Mouse (Mus musculus) midbrain, embryonic 16.5 days (tissue): ENCODE data around the gene Ablim1. TPM values are rescaled to one million over a fixed set of nuclear protein-coding genes. Genes with fewer than 3 reads are reported as not detected.

Experiments
- ATAC-seq: fragments of 200-750 bp; cut with Nextera tagmentation; 2 replicates; pipeline ENCODE4 v1.8.0; 2017; ENCODE audit warnings: moderate TSS enrichment
- H3K27ac ChIP-seq: fragments of 300-500 bp; sonication (generic); 2 replicates; pipeline ENCODE4 v1.5.1; 2014; ENCODE audit warnings: mild to moderate bottlenecking, low read length, mixed read lengths
- H3K27me3 ChIP-seq: fragments of 300-500 bp; sonication (generic); 2 replicates; pipeline ENCODE4 v1.6.1; 2014; ENCODE audit warnings: low read depth, low read length, mixed read lengths; ENCODE audit not compliant: control insufficient read depth, insufficient read depth
- H3K36me3 ChIP-seq: fragments of 300-500 bp; sonication (generic); 2 replicates; pipeline ENCODE4 v1.6.1; 2014; ENCODE audit warnings: mild to moderate bottlenecking, low read length, moderate library complexity, mixed read lengths; ENCODE audit not compliant: control insufficient read depth, insufficient read depth
- H3K4me1 ChIP-seq: fragments of 300-500 bp; sonication (generic); 2 replicates; pipeline ENCODE4 v1.6.1; 2014; ENCODE audit warnings: mild to moderate bottlenecking, low read length, mixed read lengths; ENCODE audit not compliant: control insufficient read depth, insufficient read depth
- H3K4me2 ChIP-seq: fragments of 300-500 bp; sonication (generic); 2 replicates; pipeline ENCODE4 v1.6.1; 2014; ENCODE audit warnings: mild to moderate bottlenecking, low read length, mixed read lengths
- H3K4me3 ChIP-seq: fragments of 300-500 bp; sonication (generic); 2 replicates; pipeline ENCODE4 v1.5.1; 2014; ENCODE audit warnings: low read depth, mild to moderate bottlenecking, low read length, moderate library complexity, mixed read lengths
- H3K9ac ChIP-seq: fragments of 300-500 bp; sonication (generic); 2 replicates; pipeline ENCODE4 v1.6.1; 2014; ENCODE audit warnings: low read depth, low read length, mixed read lengths
- H3K9me3 ChIP-seq: fragments of 300-500 bp; sonication (generic); replicated peaks from 2 replicates; pipeline ENCODE4 v1.6.1; 2014; ENCODE audit warnings: mild to moderate bottlenecking, low read length, mixed read lengths; ENCODE audit not compliant: control insufficient read depth, poor library complexity, severe bottlenecking
- WGBS: fragments of 180-500 bp; shearing (Covaris S2); extraction: QIAGEN DNeasy Blood & Tissue Kit; methylation state at CpG from one replicate; pipeline ENCODE4 v1.1.7; 2014; 5-methylcytosine and 5-hydroxymethylcytosine counted together
- polyA plus RNA-seq: library from polyadenylated mRNA; unstranded; fragments of >200 nt; fragmentation: Nextera tagmentation; extraction: Ambion mirVana; gene quantifications from 2 replicates; pipeline ENCODE4 v1.2.1, GENCODE M21; 2015

Gene Ablim1
- polyA plus RNA-seq, 1 experiment from 2014 or later, result 66.2 TPM

DNA sequence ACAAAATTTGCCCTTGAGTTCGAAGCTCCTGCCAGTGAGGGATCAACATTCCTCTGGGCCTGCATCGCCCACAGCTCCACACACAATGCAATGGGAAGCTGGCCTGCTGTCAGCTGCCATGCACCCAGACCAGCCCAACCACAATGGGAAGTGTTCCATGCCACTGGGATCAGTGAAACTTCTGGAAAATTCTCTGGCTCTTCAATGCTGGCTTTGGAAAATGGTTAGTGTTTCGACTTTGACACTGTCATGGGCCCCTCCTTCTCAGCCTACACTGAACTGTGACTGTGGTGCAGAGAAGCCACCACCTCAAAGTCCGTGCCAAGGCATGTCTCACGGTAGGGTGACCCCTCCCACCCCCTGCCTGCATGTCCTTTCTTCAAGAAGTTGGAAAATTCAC lies 125.3 kb downstream of the Ablim1 start:
- no peak overlapping the region for H3K27ac ChIP-seq

DNA sequence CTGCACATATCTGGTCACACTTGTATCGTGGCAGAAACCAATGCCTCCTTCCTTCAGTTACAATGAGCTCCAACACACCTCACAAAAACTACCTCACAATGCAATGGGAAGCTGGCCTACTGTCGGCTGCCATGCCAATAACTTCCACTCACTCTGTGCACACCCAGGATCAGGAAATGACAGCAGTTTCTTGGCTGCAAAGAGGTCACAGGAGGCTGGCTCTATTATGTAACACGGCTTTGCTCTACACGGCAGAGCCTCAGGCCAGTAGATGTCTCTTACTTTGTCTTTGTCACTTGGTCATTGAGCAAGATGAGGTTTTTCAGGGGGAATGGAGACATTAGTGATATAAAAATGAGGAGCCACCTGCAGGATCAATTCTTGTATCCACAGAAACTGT lies 126.2 kb downstream of the Ablim1 start:
- no peak for ATAC-seq
- H3K9me3 ChIP-seq, result no peaks in the 10 kb centered on the region
- H3K4me3 ChIP-seq, result no peak overlapping the region
- no peaks in the 10 kb centered on the region for H3K36me3 ChIP-seq
- H3K27me3 ChIP-seq, result no peaks in the 10 kb centered on the region
- no peak overlapping the region for H3K4me2 ChIP-seq
- no peak overlapping the region for H3K9ac ChIP-seq
- H3K4me1 ChIP-seq, result no peaks in the 10 kb centered on the region
- no peak overlapping the region for H3K27ac ChIP-seq
- WGBS, result 82% methylated on average over 4 of the region's 4 CpGs

More for the DNA sequence above, 125.3 kb downstream of the Ablim1 start:
- H3K27me3 ChIP-seq, result no peaks in the 10 kb centered on the region
- H3K36me3 ChIP-seq, result no peaks in the 10 kb centered on the region
- H3K9me3 ChIP-seq, result no peaks in the 10 kb centered on the region
- H3K4me3 ChIP-seq, result no peak overlapping the region
- 0 out of 2 replicates have a peak, but pooled peaks cover 3% of the 10 kb centered on the region for H3K4me1 ChIP-seq
- H3K9ac ChIP-seq, result no peak overlapping the region
- WGBS, result 74% methylated on average over 5 of the region's 5 CpGs
- ATAC-seq, result no peak
- no peak overlapping the region for H3K4me2 ChIP-seq

- no peaks in the 10 kb centered on the region for H3K36me3 ChIP-seq
- H3K9ac ChIP-seq, result no peak overlapping the region
- H3K27me3 ChIP-seq, result no peaks in the 10 kb centered on the region
- H3K27ac ChIP-seq, result no peak overlapping the region
- no peak for ATAC-seq
- H3K4me3 ChIP-seq, result no peak overlapping the region
- WGBS, result 86% methylated on average over 3 of the region's 3 CpGs
- no peak overlapping the region for H3K4me2 ChIP-seq
- H3K9me3 ChIP-seq, result no peaks in the 10 kb centered on the region
- H3K4me1 ChIP-seq, result no peaks in the 10 kb centered on the region
Measured at GRCm38 (mm10) chr19:57185021-57185420, 129.7 kb downstream of the Ablim1 start.

- H3K4me1 ChIP-seq, result no peaks in the 10 kb centered on the region
- no peak overlapping the region for H3K27ac ChIP-seq
- no peaks in the 10 kb centered on the region for H3K9me3 ChIP-seq
- no peak for ATAC-seq
- H3K27me3 ChIP-seq, result no peaks in the 10 kb centered on the region
- no peak overlapping the region for H3K4me3 ChIP-seq
- no peak overlapping the region for H3K4me2 ChIP-seq
- no peaks in the 10 kb centered on the region for H3K36me3 ChIP-seq
- 94% methylated on average over 13 of the region's 13 CpGs for WGBS
- no peak overlapping the region for H3K9ac ChIP-seq
Measured at GRCm38 (mm10) chr19:57182938-57183720, 131.6 kb downstream of the Ablim1 start.

GRCm38 (mm10) chr19:57181852-57182528 lies 132.7 kb downstream of the Ablim1 start:
- ATAC-seq, result no peak
- no peak overlapping the region for H3K27ac ChIP-seq
- WGBS, result 90% methylated on average over 10 of the region's 10 CpGs
- no peaks in the 10 kb centered on the region for H3K27me3 ChIP-seq
- H3K4me2 ChIP-seq, result no peak overlapping the region
- no peaks in the 10 kb centered on the region for H3K36me3 ChIP-seq
- H3K4me3 ChIP-seq, result no peak overlapping the region
- no peak overlapping the region for H3K9ac ChIP-seq
- H3K4me1 ChIP-seq, result no peaks in the 10 kb centered on the region
- H3K9me3 ChIP-seq, result no peaks in the 10 kb centered on the region

- no peak overlapping the region for H3K4me3 ChIP-seq
- no peak overlapping the region for H3K27ac ChIP-seq
- no peaks in the 10 kb centered on the region for H3K9me3 ChIP-seq
- H3K27me3 ChIP-seq, result no peaks in the 10 kb centered on the region
- H3K4me2 ChIP-seq, result no peak overlapping the region
- no peak overlapping the region for H3K9ac ChIP-seq
- H3K4me1 ChIP-seq, result no peaks in the 10 kb centered on the region
- ATAC-seq, result no peak
- 92% methylated on average over 6 of the region's 6 CpGs for WGBS
- H3K36me3 ChIP-seq, result no peaks in the 10 kb centered on the region
Measured at GRCm38 (mm10) chr19:57181317-57181716, 133.4 kb downstream of the Ablim1 start.

GRCm38 (mm10) chr19:57180908-57181307 lies 133.8 kb downstream of the Ablim1 start:
- no peaks in the 10 kb centered on the region for H3K4me1 ChIP-seq
- no peak overlapping the region for H3K9ac ChIP-seq

DNA sequence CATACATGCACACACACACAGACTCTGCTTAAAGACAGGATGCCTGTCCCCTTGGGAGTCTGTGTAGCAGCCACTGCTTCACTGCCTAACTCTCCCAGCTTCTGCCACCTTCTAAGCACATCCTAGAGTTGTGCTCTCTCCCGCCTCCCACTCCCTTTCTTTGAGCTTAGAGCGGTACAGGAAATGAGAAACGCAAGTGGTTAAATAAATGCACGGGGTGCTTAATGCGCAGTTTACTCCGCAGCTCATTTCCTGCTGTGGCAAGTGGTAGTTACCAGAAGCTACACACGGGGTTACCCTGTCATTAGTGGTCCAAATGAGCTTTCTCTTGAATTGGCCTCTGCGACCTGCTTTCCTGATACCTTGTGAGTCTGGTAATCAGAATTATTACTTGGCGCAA lies 134.4 kb downstream of the Ablim1 start:
- no peaks in the 10 kb centered on the region for H3K27me3 ChIP-seq

More at GRCm38 (mm10) chr19:57180908-57181307, 133.8 kb downstream of the Ablim1 start:
- Histone ChIP-seq H3K36me3 (no peaks in the 10 kb centered on the region), H3K9me3 (no peaks in the 10 kb centered on the region), H3K4me3 (no peak overlapping the region), H3K27ac (no peak overlapping the region), H3K4me2 (no peak overlapping the region), H3K27me3 (no peaks in the 10 kb centered on the region)
- ATAC-seq, result no peak
- 86% methylated on average over 3 of the region's 3 CpGs for WGBS

GRCm38 (mm10) chr19:57179269-57179668 lies 135.4 kb downstream of the Ablim1 start:
- no peaks in the 10 kb centered on the region for H3K4me1 ChIP-seq
- H3K36me3 ChIP-seq, result no peaks in the 10 kb centered on the region
- H3K9ac ChIP-seq, result no peak overlapping the region
- H3K27me3 ChIP-seq, result no peaks in the 10 kb centered on the region
- no peak overlapping the region for H3K4me2 ChIP-seq
- H3K27ac ChIP-seq, result no peak overlapping the region
- ATAC-seq, result no peak
- H3K9me3 ChIP-seq, result no peaks in the 10 kb centered on the region
- H3K4me3 ChIP-seq, result no peak overlapping the region
- 89% methylated on average over 7 of the region's 7 CpGs for WGBS

More for the DNA sequence above, 134.4 kb downstream of the Ablim1 start:
- Histone ChIP-seq H3K4me2 (no peak overlapping the region), H3K4me3 (no peak overlapping the region), H3K36me3 (no peaks in the 10 kb centered on the region), H3K9me3 (no peaks in the 10 kb centered on the region), H3K9ac (no peak overlapping the region), H3K4me1 (no peaks in the 10 kb centered on the region), H3K27ac (no peak overlapping the region)
- 83% methylated on average over 9 of the region's 9 CpGs for WGBS
- no peak for ATAC-seq
